Mouse (Mus musculus) forebrain, embryonic 11.5 days (tissue): ENCODE results near the gene Ddx23. TPM values are rescaled to one million over a fixed set of nuclear protein-coding genes. Genes with fewer than 3 reads are reported as not detected.

Experiments used
- ATAC-seq: fragments of 200-750 bp; cut with Nextera tagmentation; replicated peaks from 2 replicates; pipeline ENCODE4 v1.8.0; 2017; ENCODE audit warnings: moderate TSS enrichment; ENCODE audit not compliant: low FRiP score
- DNase-seq: peaks from one replicate; pipeline ENCODE4 v3.0.0-alpha.2; 2017; ENCODE audit warnings: low spot score
- H3K27ac ChIP-seq: fragments of 300-500 bp; sonication (generic); 2 replicates; pipeline ENCODE4 v1.5.1; 2014; ENCODE audit warnings: low read depth, low read length
- H3K27me3 ChIP-seq: fragments of 300-500 bp; sonication (generic); 2 replicates; pipeline ENCODE4 v1.6.1; 2014; ENCODE audit warnings: mild to moderate bottlenecking, low read length, mixed read lengths; ENCODE audit not compliant: control insufficient read depth, insufficient read depth
- H3K36me3 ChIP-seq: fragments of 300-500 bp; sonication (generic); 2 replicates; pipeline ENCODE4 v1.6.1; 2014; ENCODE audit warnings: mild to moderate bottlenecking, low read length, moderate library complexity, mixed read lengths; ENCODE audit not compliant: control insufficient read depth, insufficient read depth
- H3K4me1 ChIP-seq: fragments of 300-500 bp; sonication (generic); replicated peaks from 2 replicates; pipeline ENCODE4 v1.6.1; 2014; ENCODE audit warnings: low read length, mixed read lengths; ENCODE audit not compliant: control insufficient read depth, insufficient read depth
- H3K4me2 ChIP-seq: fragments of 300-500 bp; sonication (generic); 2 replicates; pipeline ENCODE4 v1.6.1; 2014; ENCODE audit warnings: low read depth, mild to moderate bottlenecking, low read length, moderate library complexity, mixed read lengths; ENCODE audit not compliant: severe bottlenecking
- H3K4me3 ChIP-seq: fragments of 300-500 bp; sonication (generic); 2 replicates; pipeline ENCODE4 v1.5.1; 2014; ENCODE audit warnings: low read depth, low read length
- H3K9ac ChIP-seq: fragments of 300-500 bp; sonication (generic); 2 replicates; pipeline ENCODE4 v1.6.1; 2014; ENCODE audit warnings: low read length
- H3K9me3 ChIP-seq: fragments of 300-500 bp; sonication (generic); 2 replicates; pipeline ENCODE4 v1.6.1; 2016; ENCODE audit warnings: low read length, mixed read lengths; ENCODE audit not compliant: control insufficient read depth
- WGBS: fragments of 180-500 bp; shearing (Covaris S2); extraction: QIAGEN DNeasy Blood & Tissue Kit; methylation state at CpG from one replicate; pipeline ENCODE4 v1.1.7; 2014; 5-methylcytosine and 5-hydroxymethylcytosine counted together
- polyA plus RNA-seq: library from polyadenylated mRNA; unstranded; fragments of >200 nt; fragmentation: Nextera tagmentation; extraction: Ambion mirVana; gene quantifications from 2 replicates; pipeline ENCODE4 v1.2.1, GENCODE M21; 2014

Ddx23 gene
- polyA plus RNA-seq, 1 experiment from 2014 or later: 24.2 TPM

GRCm38 (mm10) chr15:98645057-98646026, 17.4 kb downstream of the Ddx23 start:
- Histone ChIP-seq H3K4me2 (no peak overlapping the region), H3K27me3 (no peaks in the 10 kb centered on the region), H3K9me3 (no peaks in the 10 kb centered on the region), H3K4me1 (no peaks in the 10 kb centered on the region), H3K36me3 (peaks cover 35% of the 10 kb centered on the region), H3K9ac (no peak overlapping the region), H3K27ac (no peak overlapping the region), H3K4me3 (no peak overlapping the region)
- WGBS: 90% methylated on average over 24 of the region's 24 CpGs
- DNase-seq (no peak), ATAC-seq (no peak)

- H3K9ac ChIP-seq: no peak overlapping the region
- DNase-seq (no peak), ATAC-seq (no peak)
- no peak overlapping the region for H3K4me2 ChIP-seq
- no peaks in the 10 kb centered on the region for H3K9me3 ChIP-seq
- no peak overlapping the region for H3K27ac ChIP-seq
- H3K4me3 ChIP-seq: no peak overlapping the region
- peaks cover 25% of the 10 kb centered on the region for H3K36me3 ChIP-seq
- no peaks in the 10 kb centered on the region for H3K4me1 ChIP-seq
- H3K27me3 ChIP-seq: no peaks in the 10 kb centered on the region
- 92% methylated on average over 12 of the region's 12 CpGs for WGBS
These were observed 18.3 kb downstream of the Ddx23 start for GRCm38 (mm10) chr15:98644406-98644805.

- no peak for DNase-seq
- H3K9me3 ChIP-seq: no peaks in the 10 kb centered on the region
- no peak for ATAC-seq
- 36% methylated on average over 8 of the region's 8 CpGs for WGBS
- no peak overlapping the region for H3K27ac ChIP-seq
- no peak overlapping the region for H3K4me3 ChIP-seq
- H3K9ac ChIP-seq: no peak overlapping the region
- H3K36me3 ChIP-seq: peaks cover 6% of the 10 kb centered on the region; the same call in 1 of the 2 replicates
- H3K4me2 ChIP-seq: no peak overlapping the region
- H3K4me1 ChIP-seq: peaks cover 6% of the 10 kb centered on the region; the same call in 1 of the 2 replicates
- peaks cover 10% of the 10 kb centered on the region; the same call in 1 of the 2 replicates for H3K27me3 ChIP-seq
These were observed 22.5 kb downstream of the Ddx23 start for GRCm38 (mm10) chr15:98640157-98640556.

GRCm38 (mm10) chr15:98637155-98637554, 25.5 kb downstream of the Ddx23 start:
- Histone ChIP-seq H3K27me3 (peaks cover 27% of the 10 kb centered on the region), H3K9me3 (no peaks in the 10 kb centered on the region), H3K4me1 (peaks cover 26% of the 10 kb centered on the region), H3K4me3 (no peak overlapping the region), H3K36me3 (no peaks in the 10 kb centered on the region), H3K9ac (no peak overlapping the region; the same call in 1 of the 2 replicates), H3K27ac (no peak overlapping the region), H3K4me2 (no peak overlapping the region)
- WGBS: 24% methylated on average over 3 of the region's 3 CpGs
- DNase-seq (no peak), ATAC-seq (no peak)

GRCm38 (mm10) chr15:98636517-98636916, 26.2 kb downstream of the Ddx23 start:
- DNase-seq: no peak
- 0 out of 2 replicates have a peak overlapping the region, but pooled peaks have one; percentile 35 for H3K9ac ChIP-seq
- H3K27ac ChIP-seq: no peak overlapping the region
- H3K36me3 ChIP-seq: no peaks in the 10 kb centered on the region
- H3K27me3 ChIP-seq: peaks cover 32% of the 10 kb centered on the region
- 46% methylated on average over 5 of the region's 5 CpGs for WGBS
- peaks cover 30% of the 10 kb centered on the region for H3K4me1 ChIP-seq
- H3K4me2 ChIP-seq: peak overlapping the region; percentile 97
- ATAC-seq: no peak
- no peaks in the 10 kb centered on the region for H3K9me3 ChIP-seq
- peak overlapping the region; percentile 83 for H3K4me3 ChIP-seq

GRCm38 (mm10) chr15:98635291-98635841, 27.3 kb downstream of the Ddx23 start:
- Histone ChIP-seq H3K4me3 (peak overlapping the region; percentile 83), H3K4me2 (peak overlapping the region; percentile 97), H3K27me3 (peaks cover 44% of the 10 kb centered on the region), H3K4me1 (peaks cover 35% of the 10 kb centered on the region), H3K27ac (0 out of 2 replicates have a peak overlapping the region, but pooled peaks have one; percentile 81), H3K36me3 (no peaks in the 10 kb centered on the region), H3K9ac (peak overlapping the region; percentile 92), H3K9me3 (no peaks in the 10 kb centered on the region)
- ATAC-seq (no peak), DNase-seq (no peak)
- WGBS: under 1% methylated on average over 21 of the region's 21 CpGs

GRCm38 (mm10) chr15:98634541-98635081, 28.1 kb downstream of the Ddx23 start:
- peak overlapping the region; percentile 97 for H3K4me2 ChIP-seq
- ATAC-seq (peak; percentile 73), DNase-seq (peak; percentile 93)
- WGBS: under 1% methylated on average over 64 of the region's 65 CpGs
- H3K4me1 ChIP-seq: peaks cover 35% of the 10 kb centered on the region
- H3K9me3 ChIP-seq: no peaks in the 10 kb centered on the region
- no peaks in the 10 kb centered on the region for H3K36me3 ChIP-seq
- H3K9ac ChIP-seq: peak overlapping the region; percentile 92
- peaks cover 49% of the 10 kb centered on the region for H3K27me3 ChIP-seq
- H3K27ac ChIP-seq: peak overlapping the region; percentile 81
- H3K4me3 ChIP-seq: peak overlapping the region; percentile 83

- peak overlapping the region; percentile 92 for H3K9ac ChIP-seq
- H3K9me3 ChIP-seq: no peaks in the 10 kb centered on the region
- H3K36me3 ChIP-seq: no peaks in the 10 kb centered on the region
- peaks cover 49% of the 10 kb centered on the region for H3K27me3 ChIP-seq
- peak; percentile 67 for DNase-seq
- WGBS: 0% methylated on average over 24 of the region's 25 CpGs
- H3K27ac ChIP-seq: peak overlapping the region; percentile 81
- no peak; the same call in 1 of the 2 replicates for ATAC-seq
- H3K4me3 ChIP-seq: peak overlapping the region; percentile 83
- peaks cover 36% of the 10 kb centered on the region for H3K4me1 ChIP-seq
- H3K4me2 ChIP-seq: peak overlapping the region; percentile 97
These were observed 28.7 kb downstream of the Ddx23 start for GRCm38 (mm10) chr15:98633822-98634470.
